ENCODE assay signal across 8 mouse cellular contexts in genomic region chr9:59616622-59617306, GRCm38 (mm10). TPM values are rescaled to one million over a fixed set of nuclear protein-coding genes. Genes with fewer than 3 reads are reported as not detected.
DNase-seq lines count a peak whose midpoint lies in the region; ATAC-seq lines count a peak whose summit lies in the region.

TSS of gene Parp6 (plus strand) at chr9:59617284.

- no peaks in the 10 kb centered on the region for H3K27me3 ChIP-seq in hindbrain, embryonic 14.5 days (ENCODE audit: control insufficient read depth, insufficient read depth, low read length)

- peak; percentile 96 for DNase-seq in R1 (ENCODE audit: low read depth, low spot score)
- DNase-seq in cerebellum, postnatal 25 days: peak; percentile 100
- peak; percentile 98 to 99 for DNase-seq in frontal cortex, postnatal 25 days (ENCODE audit: low spot score in 2 of 2)
- DNase-seq in hindbrain, embryonic 14.5 days (ENCODE audit: low spot score): peak; percentile 100
- peak; percentile 99 to 100 for DNase-seq in layer of hippocampus, postnatal 36 days
- DNase-seq in lung, postnatal 36 days: peak; percentile 100
- DNase-seq in retina, postnatal 1 day: peak; percentile 99
- peak; percentile 94 to 100 for DNase-seq in urinary bladder, adult 18-20 months (ENCODE audit: low spot score in 2 of 2)

- peak; percentile 97 for ATAC-seq in hindbrain, embryonic 14.5 days (ENCODE audit: low FRiP score)

- peak within 1 kb of the TSS; percentile 79 for H3K4me2 ChIP-seq in hindbrain, embryonic 14.5 days (replicated peaks)

- H3K4me1 ChIP-seq in hindbrain, embryonic 14.5 days (replicated peaks; ENCODE audit: control insufficient read depth, insufficient read depth, low read length): peaks cover 27% of the 10 kb centered on the region

- H3K4me3 ChIP-seq in hindbrain, embryonic 14.5 days (replicated peaks; ENCODE audit: low read length): peak within 1 kb of the TSS; percentile 88

- H3K9ac ChIP-seq in hindbrain, embryonic 14.5 days: peak within 1 kb of the TSS; percentile 92

- WGBS in hindbrain, embryonic 14.5 days: 2% methylated on average over 36 of the region's 36 CpGs

- H3K9me3 ChIP-seq in hindbrain, embryonic 14.5 days (ENCODE audit: control insufficient read depth, low read length): no peaks in the 10 kb centered on the region

- H3K27ac ChIP-seq in hindbrain, embryonic 14.5 days: peak within 1 kb of the TSS; percentile 92

- peaks cover 5% of the 10 kb centered on the region for H3K36me3 ChIP-seq in hindbrain, embryonic 14.5 days (replicated peaks; ENCODE audit: control insufficient read depth, insufficient read depth)

RNA-seq across cellular contexts. Expression of gene Parp6, which starts in this region (rescaled TPM):
- 216 and 219 TPM in 2 replicates for polyA plus RNA-seq in hindbrain, embryonic 14.5 days (2014; fragmentation: Nextera tagmentation; extraction: Ambion mirVana)
- 100 to 1,000 TPM; 131 to 142 TPM for total RNA-seq in layer of hippocampus, postnatal 36 days (2021)

Comparison
In these comparisons a context has a peak if more than half of its experiments do, and no peak if none do; other contexts are left out.
1. Peak in every context shown above with its lines: DNase-seq, ATAC-seq, H3K4me3 ChIP-seq and H3K27ac ChIP-seq.